Mouse (Mus musculus): ENCODE data around the gene Ier5l. TPM values are rescaled to one million over a fixed set of nuclear protein-coding genes. Genes with fewer than 3 reads are reported as not detected.

The Ier5l gene
- polyA plus RNA-seq, 1 experiment from 2014 or later: 2.2 TPM

- H3K4me2 ChIP-seq (replicated peaks; ENCODE audit: low read depth): peak overlapping the region; percentile 61
- H3K4me1 ChIP-seq (replicated peaks; ENCODE audit: control insufficient read depth, insufficient read depth, low read length): peaks cover 22% of the 10 kb centered on the region
Measured at GRCm38 (mm10) chr2:30440701-30441517, 33.1 kb downstream of the Ier5l start.

GRCm38 (mm10) chr2:30440211-30440700, 33.8 kb downstream of the Ier5l start:
- peaks cover 18% of the 10 kb centered on the region for H3K4me1 ChIP-seq (replicated peaks; ENCODE audit: control insufficient read depth, insufficient read depth, low read length)
- no peak for TF ChIP-seq CTCF (IDR thresholded peaks at IDR 0.05; ENCODE audit: low read depth)
- no peaks in the 10 kb centered on the region for H3K27me3 ChIP-seq (replicated peaks; ENCODE audit: control insufficient read depth, insufficient read depth, low read length)
- no peak for ATAC-seq
- no peaks in the 10 kb centered on the region for H3K9me3 ChIP-seq (ENCODE audit: control insufficient read depth)
- H3K4me3 ChIP-seq (ENCODE audit: low read depth, low read length): no peak overlapping the region
- H3K4me2 ChIP-seq (replicated peaks; ENCODE audit: low read depth): no peak overlapping the region
- H3K27ac ChIP-seq (ENCODE audit: low read depth, low read length): peak overlapping the region; percentile 92
- 0 out of 2 replicates have a peak overlapping the region, but pooled peaks have one; percentile 51 for H3K9ac ChIP-seq (ENCODE audit: low read depth, low read length)
- 38% methylated on average over 3 of the region's 3 CpGs for WGBS
- peaks cover 50% of the 10 kb centered on the region for H3K36me3 ChIP-seq (ENCODE audit: control insufficient read depth, insufficient read depth)

More at GRCm38 (mm10) chr2:30440701-30441517, 33.1 kb downstream of the Ier5l start:
- Histone ChIP-seq H3K36me3 (ENCODE audit: control insufficient read depth, insufficient read depth) (peaks cover 47% of the 10 kb centered on the region), H3K27me3 (replicated peaks; ENCODE audit: control insufficient read depth, insufficient read depth, low read length) (no peaks in the 10 kb centered on the region), H3K4me3 (ENCODE audit: low read depth, low read length) (peak overlapping the region; percentile 29), H3K9ac (ENCODE audit: low read depth, low read length) (peak overlapping the region; percentile 51; the same call in 1 of the 2 replicates), H3K27ac (ENCODE audit: low read depth, low read length) (peak overlapping the region; percentile 92), H3K9me3 (ENCODE audit: control insufficient read depth) (no peaks in the 10 kb centered on the region)
- peak; percentile 93 for TF ChIP-seq CTCF (IDR thresholded peaks at IDR 0.05; ENCODE audit: low read depth)
- 10% methylated on average over 12 of the region's 12 CpGs for WGBS
- ATAC-seq: peak; percentile 66

- Histone ChIP-seq H3K27me3 (replicated peaks; ENCODE audit: control insufficient read depth, insufficient read depth, low read length) (no peaks in the 10 kb centered on the region), H3K9me3 (ENCODE audit: control insufficient read depth) (no peaks in the 10 kb centered on the region), H3K27ac (ENCODE audit: low read depth, low read length) (peak overlapping the region; percentile 92; the same call in 1 of the 2 replicates), H3K4me3 (ENCODE audit: low read depth, low read length) (no peak overlapping the region), H3K4me2 (replicated peaks; ENCODE audit: low read depth) (no peak overlapping the region), H3K36me3 (ENCODE audit: control insufficient read depth, insufficient read depth) (peaks cover 46% of the 10 kb centered on the region), H3K9ac (ENCODE audit: low read depth, low read length) (peak overlapping the region; percentile 0; the same call in 1 of the 2 replicates), H3K4me1 (replicated peaks; ENCODE audit: control insufficient read depth, insufficient read depth, low read length) (peaks cover 18% of the 10 kb centered on the region)
- WGBS: 92% methylated on average over 6 of the region's 6 CpGs
- no peak for ATAC-seq
- TF ChIP-seq CTCF (IDR thresholded peaks at IDR 0.05; ENCODE audit: low read depth): no peak
Measured at GRCm38 (mm10) chr2:30439631-30440030, 34.4 kb downstream of the Ier5l start.

GRCm38 (mm10) chr2:30437791-30438190, 36.2 kb downstream of the Ier5l start:
- H3K4me2 ChIP-seq (replicated peaks; ENCODE audit: low read depth): no peak overlapping the region
- peaks cover 48% of the 10 kb centered on the region for H3K36me3 ChIP-seq (ENCODE audit: control insufficient read depth, insufficient read depth)
- 92% methylated on average over 4 of the region's 4 CpGs for WGBS
- no peaks in the 10 kb centered on the region for H3K27me3 ChIP-seq (replicated peaks; ENCODE audit: control insufficient read depth, insufficient read depth, low read length)
- H3K9me3 ChIP-seq (ENCODE audit: control insufficient read depth): no peaks in the 10 kb centered on the region
- H3K4me3 ChIP-seq (ENCODE audit: low read depth, low read length): no peak overlapping the region
- H3K4me1 ChIP-seq (replicated peaks; ENCODE audit: control insufficient read depth, insufficient read depth, low read length): peaks cover 12% of the 10 kb centered on the region
- no peak overlapping the region for H3K9ac ChIP-seq (ENCODE audit: low read depth, low read length)
- no peak for TF ChIP-seq CTCF (IDR thresholded peaks at IDR 0.05; ENCODE audit: low read depth)
- no peak overlapping the region for H3K27ac ChIP-seq (ENCODE audit: low read depth, low read length)
- ATAC-seq: no peak

- TF ChIP-seq CTCF (IDR thresholded peaks at IDR 0.05; ENCODE audit: low read depth): peak; percentile 15; the same call in 1 of the 2 replicates
- H3K27me3 ChIP-seq (replicated peaks; ENCODE audit: control insufficient read depth, insufficient read depth, low read length): no peaks in the 10 kb centered on the region
- no peak overlapping the region for H3K27ac ChIP-seq (ENCODE audit: low read depth, low read length)
- ATAC-seq: no peak
- no peak overlapping the region for H3K9ac ChIP-seq (ENCODE audit: low read depth, low read length)
- H3K9me3 ChIP-seq (ENCODE audit: control insufficient read depth): no peaks in the 10 kb centered on the region
- H3K4me3 ChIP-seq (ENCODE audit: low read depth, low read length): no peak overlapping the region
- H3K4me1 ChIP-seq (replicated peaks; ENCODE audit: control insufficient read depth, insufficient read depth, low read length): peaks cover 4% of the 10 kb centered on the region
- 78% methylated on average over 4 of the region's 4 CpGs for WGBS
- H3K4me2 ChIP-seq (replicated peaks; ENCODE audit: low read depth): no peak overlapping the region
- H3K36me3 ChIP-seq (ENCODE audit: control insufficient read depth, insufficient read depth): peaks cover 56% of the 10 kb centered on the region
Measured at GRCm38 (mm10) chr2:30436809-30437208, 37.2 kb downstream of the Ier5l start.

- peaks cover 63% of the 10 kb centered on the region for H3K36me3 ChIP-seq (ENCODE audit: control insufficient read depth, insufficient read depth)
- peak; percentile 66 for ATAC-seq
- WGBS: 47% methylated on average over 5 of the region's 5 CpGs
Measured at GRCm38 (mm10) chr2:30436156-30436545, 37.9 kb downstream of the Ier5l start.

More at GRCm38 (mm10) chr2:30436156-30436545, 37.9 kb downstream of the Ier5l start:
- TF ChIP-seq CTCF (IDR thresholded peaks at IDR 0.05; ENCODE audit: low read depth): peak; percentile 67
- no peaks in the 10 kb centered on the region; the same call in none of the 2 replicates for H3K4me1 ChIP-seq (replicated peaks; ENCODE audit: control insufficient read depth, insufficient read depth, low read length)
- peak overlapping the region; percentile 28; the same call in 1 of the 2 replicates for H3K4me2 ChIP-seq (replicated peaks; ENCODE audit: low read depth)
- no peak overlapping the region for H3K27ac ChIP-seq (ENCODE audit: low read depth, low read length)
- H3K9ac ChIP-seq (ENCODE audit: low read depth, low read length): no peak overlapping the region
- H3K4me3 ChIP-seq (ENCODE audit: low read depth, low read length): no peak overlapping the region
- H3K9me3 ChIP-seq (ENCODE audit: control insufficient read depth): no peaks in the 10 kb centered on the region
- H3K27me3 ChIP-seq (replicated peaks; ENCODE audit: control insufficient read depth, insufficient read depth, low read length): no peaks in the 10 kb centered on the region

Data from intestine, postnatal 0 days (tissue).